Mouse (Mus musculus): ENCODE data around the gene Gna12. TPM values are rescaled to one million over a fixed set of nuclear protein-coding genes. Genes with fewer than 3 reads are reported as not detected.

Gene Gna12
- total RNA-seq, 2 experiments from 2014 or later = 26.6 to 35.0 TPM

- no peak for DNase-seq
- intact Hi-C loops (cut with DNase I; ENCODE audit: low total_unique reads) = no loop called here
Observed at GRCm38 (mm10) chr5:140801782-140802181, 28.4 kb downstream of the Gna12 start.

- no peak for DNase-seq
- intact Hi-C loops (cut with DNase I; ENCODE audit: low total_unique reads) = no loop called here
Observed at GRCm38 (mm10) chr5:140800288-140800923, 29.8 kb downstream of the Gna12 start.

GRCm38 (mm10) chr5:140799190-140799589, 31.0 kb downstream of the Gna12 start:
- no peak for DNase-seq
- intact Hi-C loops (cut with DNase I; ENCODE audit: low total_unique reads) = no loop called here

- no peak for DNase-seq
- intact Hi-C loops (cut with DNase I; ENCODE audit: low total_unique reads) = no loop called here
Observed at GRCm38 (mm10) chr5:140798775-140799174, 31.5 kb downstream of the Gna12 start.

GRCm38 (mm10) chr5:140798158-140798557, 32.1 kb downstream of the Gna12 start:
- intact Hi-C loops (cut with DNase I; ENCODE audit: low total_unique reads) = no loop called here
- peak; percentile 36 for DNase-seq

GRCm38 (mm10) chr5:140796051-140796450, 34.2 kb downstream of the Gna12 start:
- no peak for DNase-seq
- intact Hi-C loops (cut with DNase I; ENCODE audit: low total_unique reads) = no loop called here

- no peak for DNase-seq
- intact Hi-C loops (cut with DNase I; ENCODE audit: low total_unique reads) = no loop called here
Observed at GRCm38 (mm10) chr5:140795176-140795575, 35.1 kb downstream of the Gna12 start.

- intact Hi-C loops (cut with DNase I; ENCODE audit: low total_unique reads) = no loop called here
- DNase-seq = no peak
Observed at GRCm38 (mm10) chr5:140794753-140795152, 35.5 kb downstream of the Gna12 start.

- intact Hi-C loops (cut with DNase I; ENCODE audit: low total_unique reads) = no loop called here
- DNase-seq = no peak
Observed at GRCm38 (mm10) chr5:140792233-140792632, 38.0 kb downstream of the Gna12 start.

GRCm38 (mm10) chr5:140790937-140791877, 39.0 kb downstream of the Gna12 start:
- intact Hi-C loops (cut with DNase I; ENCODE audit: low total_unique reads) = no loop called here

GRCm38 (mm10) chr5:140790392-140790791, 39.8 kb downstream of the Gna12 start:
- intact Hi-C loops (cut with DNase I; ENCODE audit: low total_unique reads) = no loop called here
- no peak for DNase-seq

More at GRCm38 (mm10) chr5:140790937-140791877, 39.0 kb downstream of the Gna12 start:
- DNase-seq = peak; percentile 35

- no peak for DNase-seq
- intact Hi-C loops (cut with DNase I; ENCODE audit: low total_unique reads) = no loop called here
Observed at GRCm38 (mm10) chr5:140789561-140789960, 40.7 kb downstream of the Gna12 start.

- intact Hi-C loops (cut with DNase I; ENCODE audit: low total_unique reads) = no loop called here
Observed at GRCm38 (mm10) chr5:140785240-140785872, 44.9 kb downstream of the Gna12 start.

GRCm38 (mm10) chr5:140784288-140784687, 45.9 kb downstream of the Gna12 start:
- intact Hi-C loops (cut with DNase I; ENCODE audit: low total_unique reads) = no loop called here
- DNase-seq = no peak

More at GRCm38 (mm10) chr5:140785240-140785872, 44.9 kb downstream of the Gna12 start:
- no peak for DNase-seq

- no peak for DNase-seq
- intact Hi-C loops (cut with DNase I; ENCODE audit: low total_unique reads) = no loop called here
Observed at GRCm38 (mm10) chr5:140783577-140783976, 46.7 kb downstream of the Gna12 start.

GRCm38 (mm10) chr5:140781886-140782572, 48.2 kb downstream of the Gna12 start:
- no peak for DNase-seq
- intact Hi-C loops (cut with DNase I; ENCODE audit: low total_unique reads) = no loop called here

GRCm38 (mm10) chr5:140781122-140781521, 49.1 kb downstream of the Gna12 start:
- DNase-seq = no peak
- intact Hi-C loops (cut with DNase I; ENCODE audit: low total_unique reads) = no loop called here

GRCm38 (mm10) chr5:140776968-140777367, 53.3 kb downstream of the Gna12 start:
- no peak for DNase-seq
- intact Hi-C loops (cut with DNase I; ENCODE audit: low total_unique reads) = no loop called here

- intact Hi-C loops (cut with DNase I; ENCODE audit: low total_unique reads) = no loop called here
Observed at GRCm38 (mm10) chr5:140775111-140775510, 55.1 kb downstream of the Gna12 start.

GRCm38 (mm10) chr5:140772158-140772557, 58.1 kb downstream of the Gna12 start:
- DNase-seq = no peak
- intact Hi-C loops (cut with DNase I; ENCODE audit: low total_unique reads) = no loop called here

More at GRCm38 (mm10) chr5:140775111-140775510, 55.1 kb downstream of the Gna12 start:
- no peak for DNase-seq

Measured in gastrocnemius, postnatal 14 days (tissue).